Mouse (Mus musculus) R1 (cell line): ENCODE measurements around the gene Slco3a1.

ENCODE experiments used
- DNase-seq: peaks from one replicate; pipeline ENCODE4 v3.0.0-alpha.2; 2018; ENCODE audit warnings: low read depth, low spot score

Slco3a1 gene

DNA sequence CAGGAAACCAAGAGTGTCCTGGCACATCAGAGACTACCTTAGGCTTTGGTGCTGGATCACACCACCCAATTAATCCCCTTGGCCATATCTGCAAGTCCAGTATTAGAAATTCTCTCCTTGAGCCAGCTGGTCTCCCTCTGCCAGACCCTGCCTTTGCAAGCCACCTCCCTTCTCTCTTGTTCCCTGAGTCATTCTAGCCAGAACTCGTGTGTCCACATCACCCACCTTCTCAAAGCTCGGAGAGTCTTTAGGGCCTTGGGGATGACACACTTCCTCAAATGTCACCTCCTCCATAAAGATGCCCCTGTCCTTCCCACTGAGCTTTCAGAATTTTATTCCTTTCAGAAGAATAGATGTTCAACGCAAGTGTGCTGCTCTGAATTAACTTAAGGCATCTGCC is 172.3 kb downstream of the Slco3a1 start:
- no peak for DNase-seq

DNA sequence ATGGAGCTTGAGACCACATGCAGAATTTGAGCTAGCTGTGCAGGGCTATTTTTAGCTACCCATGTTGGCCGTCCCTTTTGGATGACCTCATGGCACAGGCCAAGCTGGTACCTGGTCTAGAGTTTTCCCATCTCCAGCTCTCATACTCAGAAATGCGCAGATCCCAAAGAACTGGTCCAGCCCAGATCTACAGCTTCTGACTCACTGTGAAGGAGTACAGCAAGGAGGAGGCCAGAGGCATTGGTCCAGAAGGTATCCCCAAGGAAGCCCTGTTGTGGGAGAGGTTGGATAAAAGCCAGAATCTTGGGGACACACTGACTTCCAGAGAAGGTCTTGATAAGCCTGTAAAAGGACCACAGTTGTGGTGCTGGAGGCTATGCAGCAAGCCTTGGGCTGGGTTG is 172.7 kb downstream of the Slco3a1 start:
- no peak for DNase-seq

DNA sequence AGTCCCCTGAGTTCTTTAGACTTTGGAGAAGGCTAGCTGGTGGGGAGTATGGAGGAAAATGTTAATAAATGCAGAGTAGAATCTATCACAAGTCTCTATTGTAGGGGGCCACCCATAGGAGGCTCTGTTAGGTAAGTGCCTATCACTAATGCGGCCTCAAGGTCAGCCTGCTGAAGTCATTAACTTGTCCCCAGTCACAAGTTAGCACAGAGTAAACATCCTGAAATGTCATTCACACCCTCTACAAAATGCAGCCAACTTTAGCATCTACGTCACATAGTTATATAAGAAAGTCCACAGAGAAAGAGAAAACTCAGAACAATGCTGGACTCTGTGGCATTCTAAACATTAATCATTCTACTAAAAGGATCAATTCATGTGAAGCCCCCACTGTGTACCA is 173.5 kb downstream of the Slco3a1 start:
- DNase-seq: no peak

DNA sequence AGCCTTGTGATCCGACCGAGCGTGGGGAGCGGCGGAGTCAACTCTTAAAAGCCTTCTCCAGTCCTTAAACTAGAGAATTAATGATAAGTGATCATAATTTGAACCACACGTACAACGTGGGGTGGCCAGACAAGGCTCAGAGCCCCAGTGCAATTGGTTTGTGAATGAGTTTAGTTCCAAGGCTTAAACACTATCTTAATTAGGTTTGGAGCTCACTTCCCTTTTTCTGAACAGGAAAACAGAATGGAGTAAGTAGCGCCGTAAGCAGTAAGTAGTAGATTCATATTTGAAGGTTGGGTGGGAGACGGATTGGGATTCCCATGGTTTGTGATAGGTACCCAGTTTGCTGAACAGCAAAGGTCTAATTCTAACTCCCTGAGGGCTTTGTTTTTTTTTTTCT is 176.7 kb downstream of the Slco3a1 start:
- DNase-seq: no peak

DNA sequence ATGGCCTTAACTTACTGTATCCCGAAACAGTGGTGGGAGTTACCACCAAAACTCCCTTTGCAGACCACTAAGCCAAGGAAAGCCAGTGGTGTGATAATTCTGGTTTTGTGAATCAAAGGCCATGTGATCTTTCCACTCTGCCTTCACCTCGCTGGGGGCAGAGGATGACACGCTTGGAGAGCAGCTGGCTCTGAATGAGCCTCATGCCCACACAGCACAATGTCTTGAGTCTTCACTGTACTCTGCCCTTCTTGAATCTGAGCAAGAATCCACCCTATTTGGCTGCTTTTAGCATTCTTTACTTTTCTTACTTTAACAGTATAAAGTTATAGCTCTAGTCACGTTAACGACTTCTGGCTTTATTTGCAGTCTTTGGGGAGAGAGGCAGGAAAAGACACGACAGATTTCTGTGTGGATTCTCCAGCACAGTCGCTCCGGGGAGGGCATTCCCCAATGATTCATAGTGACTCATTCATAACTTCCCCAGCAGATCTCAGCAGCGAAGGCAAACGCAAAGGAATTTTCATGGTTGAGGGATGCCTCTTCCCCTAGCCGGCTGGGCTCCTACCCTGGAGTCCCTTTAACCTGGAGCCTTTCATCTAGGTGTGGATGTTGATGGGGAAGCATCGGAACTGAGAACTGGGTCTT is 178.1 kb downstream of the Slco3a1 start:
- no peak for DNase-seq

DNA sequence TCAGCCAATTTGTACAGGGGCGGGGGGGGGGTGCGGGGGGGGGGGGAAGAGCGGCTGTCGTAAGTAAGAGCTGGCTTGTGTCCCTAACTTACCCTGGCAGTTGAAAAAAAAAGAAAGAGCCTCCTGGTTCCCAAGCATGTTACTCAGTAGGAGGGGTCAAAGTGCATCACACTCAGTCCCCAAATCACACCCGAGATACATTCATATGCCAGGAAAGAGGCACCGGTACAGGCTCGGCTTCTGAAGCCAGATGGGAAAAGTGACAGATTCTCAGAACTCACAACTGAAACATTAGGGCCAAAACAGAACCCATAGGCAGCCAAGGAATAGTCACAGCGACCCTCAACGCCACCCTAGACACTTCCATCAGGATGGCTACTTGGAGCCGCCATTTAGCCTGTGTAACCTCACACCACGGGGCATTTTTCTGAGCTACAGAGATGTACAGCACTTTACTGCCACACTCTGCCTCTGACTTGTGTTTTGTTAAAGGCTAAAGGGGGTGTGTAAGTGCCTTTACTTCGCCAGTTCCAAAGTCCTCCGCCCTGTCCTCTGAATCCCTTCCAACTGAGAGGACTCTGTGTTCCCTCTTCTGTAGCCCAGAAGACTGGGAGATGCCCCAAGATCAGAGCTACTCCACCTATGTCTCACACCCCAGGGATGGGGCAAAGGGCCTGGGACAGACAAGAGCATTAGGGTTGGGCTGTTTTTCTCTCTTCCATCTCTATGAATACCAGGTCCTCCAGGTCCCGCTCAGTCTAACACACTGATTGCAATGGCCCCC is 179.2 kb downstream of the Slco3a1 start:
- DNase-seq: no peak

DNA sequence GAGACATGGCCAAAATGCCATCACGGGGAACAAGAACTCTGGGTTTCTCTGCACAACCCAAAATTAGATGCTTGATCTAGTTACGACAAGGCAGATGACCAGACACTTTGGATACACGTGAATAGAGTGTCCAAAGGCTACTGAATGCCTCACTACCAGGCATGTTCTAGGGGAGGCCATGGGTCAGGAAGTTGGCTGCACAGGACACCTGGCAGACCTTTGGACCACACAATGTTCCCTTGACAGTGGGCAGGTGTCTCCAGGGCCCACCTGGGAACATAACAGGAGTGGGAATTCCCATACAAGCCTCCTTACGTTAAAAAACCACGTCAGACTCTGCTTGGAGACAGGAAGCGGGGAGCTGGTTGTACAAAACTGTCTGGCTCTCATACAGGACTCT is 181.5 kb downstream of the Slco3a1 start:
- DNase-seq: no peak

DNA sequence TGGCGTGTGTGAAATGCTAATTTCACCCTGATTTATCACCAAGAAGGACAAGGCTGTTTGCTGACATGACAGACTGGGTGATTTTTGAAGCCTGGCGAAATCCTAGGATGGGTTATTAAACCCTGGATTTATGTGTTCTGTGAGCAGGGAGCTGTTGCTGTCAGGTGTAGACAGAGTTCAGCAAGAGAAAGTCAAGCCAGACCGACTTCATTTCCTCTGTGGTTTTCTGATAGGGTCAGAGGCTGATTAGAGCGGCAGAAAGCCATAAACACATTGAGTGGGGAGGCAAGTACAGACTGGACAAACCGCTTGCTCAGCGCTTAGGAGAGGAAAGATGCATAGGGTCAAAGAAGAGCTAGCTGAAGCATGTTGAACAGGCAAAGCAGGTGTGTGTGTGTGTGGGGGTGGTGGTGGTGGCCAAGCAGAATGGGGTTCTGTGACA is 182.4 kb downstream of the Slco3a1 start:
- no peak for DNase-seq

DNA sequence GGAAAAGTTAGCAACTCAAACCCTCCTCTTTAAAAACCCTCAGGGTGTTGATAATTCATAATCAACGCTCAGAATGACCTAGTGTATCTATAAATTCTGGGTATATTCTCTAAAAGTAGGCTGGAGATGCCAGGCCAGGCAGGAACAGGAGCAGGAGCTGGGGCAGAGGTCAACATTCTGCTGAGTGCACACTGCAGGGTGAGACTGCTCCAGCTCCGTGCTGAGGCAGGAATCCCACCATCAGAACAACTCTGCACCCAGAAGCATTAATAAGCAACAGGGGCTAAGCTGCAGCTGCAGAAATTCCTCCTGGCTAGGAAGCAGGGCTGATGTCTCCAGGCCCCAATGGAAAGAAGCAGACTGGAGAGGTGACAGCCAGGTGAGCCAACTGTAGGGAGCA is 182.9 kb downstream of the Slco3a1 start:
- DNase-seq: no peak

DNA sequence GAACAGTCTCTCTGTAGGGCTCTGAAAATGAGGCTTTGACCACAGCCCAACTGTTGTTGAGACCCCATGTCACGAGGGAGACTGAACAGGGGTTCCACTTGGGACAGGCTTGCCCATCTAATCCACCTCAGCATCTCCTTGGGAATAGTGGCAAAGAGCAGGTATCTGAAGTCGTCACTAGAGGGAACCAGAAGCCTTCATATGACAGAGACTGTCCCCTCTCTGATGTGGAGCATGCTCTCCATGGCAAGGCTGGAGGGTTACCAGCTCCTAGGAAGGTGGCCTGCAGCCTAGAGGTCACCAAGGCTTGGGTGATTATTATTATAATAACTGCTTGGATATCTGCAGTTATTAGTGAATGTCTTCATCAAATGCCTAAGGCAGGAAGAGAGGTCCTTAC is 183.4 kb downstream of the Slco3a1 start:
- peak; percentile 37 for DNase-seq

DNA sequence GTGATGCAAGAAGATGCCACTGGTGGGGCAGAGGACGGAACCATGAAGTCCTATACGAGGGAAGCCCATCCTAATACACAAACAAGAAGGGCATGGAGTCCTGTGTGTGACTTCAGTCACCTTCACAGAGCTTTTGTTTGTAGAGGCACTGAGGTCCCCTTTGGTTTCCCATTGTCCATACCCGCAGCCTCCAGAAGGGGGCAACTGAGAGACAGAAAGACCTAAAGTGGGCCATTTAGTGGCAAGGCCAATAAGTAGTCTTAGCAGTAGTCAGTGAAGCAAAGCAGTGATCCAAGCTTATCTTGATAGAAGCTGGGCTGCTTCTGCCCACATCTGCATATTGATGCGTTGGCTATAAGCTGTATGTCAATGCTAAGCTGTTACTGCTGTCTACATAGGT is 184.9 kb downstream of the Slco3a1 start:
- DNase-seq: peak; percentile 63

DNA sequence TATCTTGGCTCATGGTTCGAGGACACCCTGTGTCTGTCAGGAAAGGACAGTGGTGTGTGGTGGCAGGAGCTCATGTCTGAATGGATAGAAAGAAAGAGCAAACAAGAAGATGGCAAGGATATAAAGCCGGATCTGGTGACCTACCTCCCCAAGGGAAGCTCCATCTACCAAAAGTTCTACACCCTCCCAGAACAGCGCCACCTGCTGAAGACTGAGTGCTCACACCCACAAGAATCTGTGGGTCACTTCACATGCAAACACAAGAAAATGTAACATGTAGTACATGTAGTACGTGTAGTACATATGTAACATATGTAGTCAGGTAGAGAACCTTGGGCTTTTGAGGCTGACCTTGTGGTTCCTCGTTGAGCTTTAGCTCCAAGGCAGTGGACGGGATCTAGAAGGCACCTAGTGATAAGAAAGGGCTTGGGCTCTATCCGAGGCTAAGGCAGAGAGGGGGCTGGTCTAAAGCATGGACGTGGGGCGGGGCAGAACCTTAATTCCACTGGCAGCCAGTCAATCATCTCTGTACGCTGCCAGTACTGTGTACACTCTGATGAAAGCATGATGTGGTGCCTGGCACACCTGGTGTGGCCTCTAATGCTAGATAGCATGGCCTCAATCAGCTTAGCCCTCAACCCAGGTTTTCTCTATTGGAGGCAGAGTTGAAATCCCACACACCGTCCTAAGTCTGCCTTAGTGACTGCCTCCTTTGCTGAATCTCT is 186.2 kb downstream of the Slco3a1 start:
- peak; percentile 28 for DNase-seq

DNA sequence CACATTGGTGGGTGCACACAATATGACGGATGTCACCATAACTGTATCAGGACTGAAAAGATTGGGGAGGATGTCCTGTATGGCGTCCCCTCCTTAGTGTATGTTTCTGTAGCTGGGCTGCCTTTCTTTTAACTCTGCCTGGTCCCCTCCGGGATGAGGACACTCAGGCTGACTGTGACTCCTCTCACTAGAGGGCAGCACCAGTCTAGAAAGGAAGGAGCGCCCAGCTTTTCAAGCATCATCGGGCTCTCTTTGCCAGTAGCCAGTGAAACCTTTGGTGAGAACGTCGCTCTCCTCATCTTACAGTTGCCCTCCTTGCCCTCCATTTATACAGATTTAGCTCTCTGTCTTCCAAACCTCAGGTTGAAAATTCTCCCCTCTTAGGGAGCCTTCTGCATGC is 187.2 kb downstream of the Slco3a1 start:
- DNase-seq: peak; percentile 37

DNA sequence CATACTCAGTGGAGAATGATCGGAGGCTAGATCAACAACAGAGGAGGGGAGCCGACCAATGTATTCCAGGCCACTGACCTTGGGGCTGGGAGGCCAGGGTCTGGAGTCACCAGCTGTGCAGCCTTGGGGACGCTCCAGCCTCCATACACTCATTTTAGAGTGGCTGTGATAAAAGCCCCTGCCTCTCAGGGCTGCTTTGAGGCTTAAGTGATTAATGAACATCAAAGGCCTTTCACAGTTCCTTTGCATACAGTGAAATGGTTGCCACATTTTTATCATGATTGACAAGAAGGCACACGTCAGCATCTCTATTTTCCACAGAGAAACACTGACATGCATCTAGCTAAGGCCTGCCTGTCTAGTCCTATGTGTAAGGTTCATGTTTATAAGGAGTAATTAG is 189.0 kb downstream of the Slco3a1 start:
- no peak for DNase-seq

DNA sequence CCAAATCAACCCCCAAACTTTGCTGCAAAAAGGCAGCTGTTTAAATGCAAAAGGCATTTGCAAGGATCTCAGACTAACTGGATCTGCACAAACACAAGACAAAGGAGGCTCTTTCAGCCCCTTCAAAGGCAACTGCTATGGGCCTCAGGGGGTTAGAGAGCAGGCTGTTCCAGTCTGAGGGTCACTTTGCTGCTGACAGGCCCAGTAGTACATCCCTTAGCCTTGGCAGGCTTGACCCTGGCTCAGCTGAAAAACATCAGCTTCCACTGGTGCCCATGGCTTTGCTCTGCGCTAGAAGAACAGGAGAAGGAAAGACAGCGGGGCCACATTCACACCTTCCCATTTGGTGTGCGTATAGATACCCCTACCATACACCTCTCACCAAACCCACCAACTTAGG is 189.6 kb downstream of the Slco3a1 start:
- no peak for DNase-seq

DNA sequence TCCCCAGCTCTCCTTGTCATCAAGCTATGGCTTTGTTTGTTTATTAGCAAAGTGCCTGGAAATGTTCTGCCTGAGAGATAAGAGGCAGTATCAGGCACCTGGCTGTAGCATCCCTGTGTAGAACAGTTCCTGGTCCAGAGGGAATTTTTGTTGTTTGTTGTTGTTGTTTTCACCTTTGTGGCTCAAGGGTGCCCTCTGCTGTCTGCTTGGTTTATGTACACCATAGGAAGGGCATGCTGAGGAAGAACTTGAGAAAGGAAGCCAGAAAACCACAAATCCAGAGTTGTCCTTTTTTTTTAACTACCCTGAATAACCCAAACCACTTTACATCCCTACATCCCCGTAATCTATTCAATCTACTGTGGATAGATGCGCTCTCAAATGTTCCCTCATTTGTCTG is 191.1 kb downstream of the Slco3a1 start:
- DNase-seq: peak; percentile 39

DNA sequence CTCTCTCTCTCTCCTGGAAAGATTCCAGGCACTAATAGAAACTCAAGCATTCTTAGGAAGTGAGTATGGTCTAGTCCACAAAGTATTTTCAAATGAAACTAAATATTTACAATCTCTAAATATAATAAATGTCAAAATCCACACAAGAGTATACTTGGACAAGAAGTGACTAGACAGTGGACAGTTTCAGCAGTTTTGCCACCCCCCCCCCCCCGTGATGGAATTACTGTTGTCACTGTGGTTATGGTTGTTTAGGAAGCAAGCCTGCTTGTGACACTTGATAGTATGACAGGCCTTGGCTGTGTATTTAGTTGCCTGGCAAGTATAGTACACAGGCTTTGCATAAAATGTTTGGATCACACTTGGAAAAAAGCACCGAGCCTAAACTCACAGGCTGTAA is 192.9 kb downstream of the Slco3a1 start:
- DNase-seq: no peak

DNA sequence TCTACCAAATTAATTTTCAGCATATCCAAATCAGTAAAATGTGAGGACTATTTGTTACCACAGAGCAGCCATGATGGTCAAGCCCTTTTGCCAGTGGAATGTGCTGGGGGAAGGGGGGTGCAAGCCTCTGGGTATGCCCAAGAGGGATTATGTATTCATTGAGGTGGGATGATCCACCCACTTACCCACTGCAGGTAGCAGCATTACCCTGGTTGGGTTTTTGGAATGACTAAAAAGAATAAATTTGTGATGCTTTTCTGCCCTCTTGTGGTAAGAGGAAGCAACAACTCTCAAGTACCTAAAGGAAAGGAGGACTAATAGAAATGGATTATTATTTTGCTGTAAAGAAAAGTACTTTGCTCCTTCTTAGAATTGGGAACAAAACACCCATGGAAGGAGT is 197.6 kb downstream of the Slco3a1 start:
- DNase-seq: peak; percentile 51

DNA sequence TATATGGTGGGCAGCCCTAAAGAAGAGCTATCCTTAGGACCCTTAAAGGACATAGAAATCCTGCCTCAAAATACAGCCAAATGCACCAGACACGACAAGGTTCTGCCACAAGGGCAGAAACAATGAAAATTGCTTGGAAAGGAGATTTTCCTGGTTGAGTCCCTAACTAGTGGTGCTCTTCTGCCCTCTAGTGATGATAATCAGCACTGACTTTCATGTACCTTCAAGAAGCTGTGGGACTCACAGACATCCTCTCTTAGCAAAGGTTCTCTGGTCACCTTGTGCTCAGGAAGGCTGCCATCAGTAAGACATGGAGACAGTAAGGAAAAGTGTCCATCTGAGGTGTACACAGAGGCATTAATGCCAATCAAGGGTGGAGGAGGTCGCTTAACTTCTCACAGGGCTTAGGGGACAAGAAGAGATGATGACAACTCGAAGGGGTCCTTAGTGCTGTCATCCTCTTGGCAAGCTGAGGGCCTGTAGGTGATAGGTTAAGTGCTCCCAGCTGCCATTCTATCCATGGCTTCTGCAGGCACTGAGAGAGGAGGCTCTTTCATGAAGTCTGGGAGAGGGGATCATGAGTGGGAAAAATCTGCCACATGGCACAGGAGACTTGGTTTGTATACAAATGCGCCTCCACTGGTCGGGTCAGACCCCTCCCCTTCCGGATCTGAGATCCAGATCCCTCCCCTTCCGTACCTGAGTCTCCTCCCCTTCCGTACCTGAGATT is 199.9 kb downstream of the Slco3a1 start:
- DNase-seq: peak; percentile 73

DNA sequence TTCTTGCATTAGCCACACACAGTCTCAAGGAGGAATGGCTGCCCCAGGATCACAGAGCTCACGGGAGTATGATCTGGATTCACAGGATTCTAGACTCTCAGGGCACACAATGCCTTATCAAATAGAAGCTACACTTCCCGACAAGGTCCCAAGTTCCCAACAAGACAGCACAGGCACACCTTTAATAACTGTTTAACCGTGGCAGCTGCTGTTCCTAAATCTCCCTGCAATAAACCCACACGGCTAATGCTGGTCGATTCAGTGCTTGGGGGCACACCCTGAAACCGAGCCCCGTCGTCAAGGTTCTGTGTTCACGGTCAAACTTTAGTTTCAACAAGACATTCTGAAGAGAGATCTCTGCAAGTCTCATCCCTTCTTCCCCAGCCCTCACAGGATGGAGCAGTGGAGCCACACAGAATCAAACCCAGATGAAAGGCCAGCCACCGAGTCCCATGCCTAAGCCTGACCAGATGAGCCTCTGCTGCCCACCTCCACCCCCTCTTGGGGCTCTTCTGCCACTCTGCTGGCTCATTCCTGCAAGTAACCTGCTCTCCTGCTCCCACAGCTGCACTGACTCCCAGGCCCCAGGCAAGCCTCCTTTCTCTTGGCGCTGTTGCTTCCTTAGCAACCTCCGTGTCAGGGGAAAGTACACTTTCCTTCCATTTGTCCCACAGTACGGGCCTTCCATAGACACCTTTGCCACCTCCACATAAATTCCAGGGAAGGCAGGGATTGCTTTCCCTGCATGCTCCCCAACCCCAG is 200.7 kb downstream of the Slco3a1 start:
- no peak for DNase-seq

DNA sequence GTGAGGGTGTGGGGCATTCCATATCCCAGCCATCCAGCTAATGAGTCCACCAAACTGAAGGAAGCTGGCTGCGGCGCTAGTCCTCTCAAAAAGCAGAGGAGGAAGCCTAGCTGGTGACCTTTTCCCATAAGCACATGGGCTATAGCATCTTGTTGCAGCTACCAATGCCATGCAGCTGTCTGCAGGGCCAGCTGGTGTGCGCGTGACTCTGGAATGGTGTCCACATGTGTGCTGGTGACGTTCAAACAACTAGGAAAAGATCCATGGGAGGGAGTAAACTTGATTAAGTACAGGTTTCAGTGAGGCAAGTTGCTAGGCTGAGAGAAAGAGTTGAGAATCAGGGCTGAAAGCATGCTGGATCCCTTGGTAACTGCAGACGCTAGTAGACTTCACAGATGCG is 201.3 kb downstream of the Slco3a1 start:
- DNase-seq: no peak
